Mouse (Mus musculus): ENCODE results near the gene Exoc4.

The Exoc4 gene

DNA sequence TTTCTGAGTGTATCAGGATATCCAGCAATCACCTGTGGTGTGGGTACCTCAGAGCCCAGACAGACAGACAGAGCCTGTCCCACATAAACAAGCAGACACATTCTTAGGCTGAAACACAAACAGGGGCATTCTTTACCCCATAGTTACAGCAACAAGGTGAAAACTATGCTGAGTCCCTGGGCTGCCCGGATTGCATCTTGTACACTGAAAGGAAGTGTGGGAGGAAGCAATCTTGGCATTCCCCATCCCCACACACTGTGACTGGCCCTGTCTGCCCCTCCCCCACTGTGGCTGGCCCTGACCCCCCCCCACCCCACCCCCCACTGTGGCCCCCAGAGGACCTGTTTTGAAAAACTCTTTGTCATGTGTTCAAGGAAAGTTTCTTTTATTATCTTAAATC, 623.3 kb downstream of the Exoc4 start:
- no peak for DNase-seq

DNA sequence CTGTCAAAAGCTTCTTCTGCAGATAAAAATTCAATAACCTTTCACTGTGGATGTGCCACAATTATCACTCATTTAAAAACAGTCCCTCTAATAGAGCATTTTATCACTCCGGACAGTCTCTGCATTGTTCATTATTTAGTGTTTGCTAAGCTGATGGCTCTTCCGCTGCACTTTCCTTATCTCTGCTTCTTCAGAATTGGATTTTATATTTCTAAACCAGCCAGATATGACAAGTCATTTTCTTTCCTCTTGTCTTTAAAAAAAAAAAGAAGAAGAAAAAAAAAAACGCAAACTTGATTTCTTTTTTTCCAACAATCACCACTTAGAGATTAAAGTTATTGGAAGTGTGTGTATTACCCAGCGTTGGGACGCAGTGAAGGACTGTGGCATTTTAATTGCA, 624.1 kb downstream of the Exoc4 start:
- no peak for DNase-seq

DNA sequence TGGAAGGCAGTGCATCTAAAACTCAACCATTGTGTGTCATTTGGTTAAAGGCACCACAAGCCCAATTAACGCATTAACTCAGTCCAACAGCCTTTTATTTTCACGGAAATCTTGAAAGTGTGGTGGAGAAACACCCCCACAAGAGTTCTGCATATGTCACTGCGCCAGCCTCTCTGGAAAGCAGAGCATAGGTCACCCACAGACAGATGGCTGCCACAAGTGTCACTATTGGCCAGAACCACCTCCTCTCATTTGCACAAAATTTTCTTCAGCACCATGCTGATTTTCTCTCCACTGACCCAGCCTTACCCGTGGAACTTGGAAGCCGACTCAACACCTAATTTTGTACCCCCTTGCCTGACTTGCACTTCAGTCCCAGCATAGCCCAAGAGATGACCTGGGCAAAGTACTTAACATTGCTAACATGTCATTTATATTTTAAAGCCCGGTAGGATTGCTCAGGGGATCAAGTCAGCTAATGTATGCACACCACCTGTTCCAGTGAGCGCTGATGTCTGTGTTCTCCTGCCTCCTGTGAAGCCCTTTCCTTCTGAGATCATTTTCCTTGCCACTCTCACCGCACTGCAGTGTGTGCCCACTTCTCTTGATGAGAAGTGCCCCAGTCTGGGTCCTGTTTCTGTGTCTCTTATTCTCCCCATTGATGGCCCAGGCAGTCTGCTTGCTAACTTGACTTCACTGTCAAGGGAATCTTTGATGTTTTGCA, 625.6 kb downstream of the Exoc4 start:
- peak; percentile 40 to 66 for DNase-seq

DNA sequence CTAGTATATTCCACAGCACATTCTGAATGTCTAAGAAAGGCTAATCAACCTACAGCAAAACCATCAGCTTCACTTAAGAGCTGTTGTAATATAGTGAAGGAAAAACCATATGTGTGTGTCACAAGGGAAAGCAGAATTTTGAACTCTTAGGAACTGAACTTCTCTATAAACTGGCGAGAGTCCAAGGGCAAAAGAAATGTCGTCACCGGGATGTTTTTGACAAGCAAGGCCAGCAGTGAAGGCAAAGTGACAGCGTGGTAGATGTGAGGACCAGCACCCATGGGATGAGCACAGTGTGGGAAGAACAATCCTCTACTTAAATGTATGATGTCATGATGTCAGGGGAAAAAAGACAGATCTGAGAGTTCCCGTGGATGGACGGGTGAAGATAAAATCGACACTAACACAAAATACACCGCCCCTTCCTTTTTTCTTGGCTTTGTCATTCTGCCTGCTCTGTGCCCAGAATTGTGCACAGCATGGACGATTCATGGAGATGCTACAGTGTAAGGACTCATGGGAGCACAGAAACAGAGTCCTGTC, 635.3 kb downstream of the Exoc4 start:
- DNase-seq = no peak

- DNase-seq = no peak
Measured at GRCm38 (mm10) chr6:33886941-33887340, 638.1 kb downstream of the Exoc4 start.

DNA sequence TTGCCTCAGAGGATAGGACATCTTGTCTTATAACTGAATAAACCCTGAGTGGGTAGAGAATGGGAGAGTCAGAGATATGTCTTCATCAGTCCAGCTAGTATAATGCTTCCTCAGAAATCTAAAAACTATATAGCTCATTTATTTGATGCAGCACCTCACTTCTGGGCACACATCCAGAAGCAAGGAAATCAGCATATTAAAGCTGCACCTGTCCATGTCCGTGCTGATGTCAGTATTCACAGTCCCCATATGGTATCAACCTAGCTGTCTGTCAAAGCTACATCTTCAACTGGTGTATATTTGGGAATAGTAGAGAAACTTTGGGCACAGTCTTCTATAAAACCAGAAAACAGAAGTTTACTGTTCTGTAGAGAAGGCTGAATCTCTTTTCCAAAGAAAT, 642.0 kb downstream of the Exoc4 start:
- DNase-seq = no peak

DNA sequence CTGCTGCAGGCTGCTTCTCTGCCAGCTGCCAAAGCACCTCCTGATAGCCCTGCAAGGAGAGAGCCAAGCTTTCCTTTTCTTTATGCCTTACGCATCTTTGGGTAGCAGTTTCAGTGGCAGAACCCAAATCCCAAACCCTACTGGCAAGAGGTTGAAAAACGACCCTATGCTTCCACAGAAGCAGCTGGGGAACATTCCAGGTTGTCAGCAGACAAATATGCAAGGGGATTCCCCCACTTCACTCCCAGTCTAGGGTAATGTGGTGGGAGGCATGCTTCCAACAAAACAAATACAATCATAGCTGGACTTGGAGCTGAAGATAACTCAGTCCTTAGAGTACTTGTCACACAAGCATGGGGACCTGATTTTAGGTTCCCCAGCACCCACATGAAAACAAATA, 643.3 kb downstream of the Exoc4 start:
- no peak for DNase-seq

GRCm38 (mm10) chr6:33899973-33900372, 651.1 kb downstream of the Exoc4 start:
- DNase-seq = no peak

- DNase-seq = peak; percentile 7 to 18
Measured at GRCm38 (mm10) chr6:33900615-33901014, 651.7 kb downstream of the Exoc4 start.

GRCm38 (mm10) chr6:33905099-33905498, 656.2 kb downstream of the Exoc4 start:
- no peak for DNase-seq

DNA sequence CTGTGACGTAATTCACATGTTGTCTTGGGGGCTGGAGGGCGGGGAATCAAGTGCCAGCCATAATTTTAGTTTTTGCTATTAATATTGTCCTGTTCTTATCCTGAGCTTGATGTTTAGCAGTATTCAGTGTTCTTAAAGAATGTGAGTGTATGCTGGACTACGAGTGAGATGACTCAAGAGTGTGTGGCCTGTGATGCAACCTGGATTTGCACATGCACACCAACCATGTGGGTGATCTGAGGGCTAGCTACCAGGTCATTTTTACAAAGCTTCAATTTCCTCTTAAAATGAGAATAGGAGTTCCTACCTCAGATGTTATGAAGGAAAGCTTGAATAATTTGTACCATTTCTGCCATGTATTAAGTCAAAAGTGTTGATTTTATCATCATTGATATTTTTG, 661.8 kb downstream of the Exoc4 start:
- no peak for DNase-seq

DNA sequence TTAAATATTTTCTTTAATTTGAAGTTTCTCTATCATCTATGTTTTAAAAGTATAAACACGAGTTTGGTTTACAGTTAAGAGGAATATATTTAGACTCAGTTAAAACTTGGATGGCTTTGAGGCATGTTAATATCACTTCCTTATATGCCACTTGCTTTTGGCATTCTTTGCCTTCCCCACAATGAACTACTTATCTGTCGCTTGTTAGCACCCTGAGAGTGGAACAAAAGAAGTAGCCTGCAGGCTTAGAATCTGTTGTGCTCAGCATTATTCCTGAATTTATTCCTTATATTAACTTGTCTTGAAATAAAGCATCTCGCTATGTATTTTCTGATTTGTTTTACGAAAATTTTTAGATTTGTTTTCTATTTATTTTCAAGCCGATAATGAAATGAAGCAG, 664.2 kb downstream of the Exoc4 start:
- DNase-seq = no peak

- no peak for DNase-seq
Measured at GRCm38 (mm10) chr6:33913486-33913885, 664.6 kb downstream of the Exoc4 start.

- no peak for DNase-seq
Measured at GRCm38 (mm10) chr6:33913964-33914363, 665.1 kb downstream of the Exoc4 start.

DNA sequence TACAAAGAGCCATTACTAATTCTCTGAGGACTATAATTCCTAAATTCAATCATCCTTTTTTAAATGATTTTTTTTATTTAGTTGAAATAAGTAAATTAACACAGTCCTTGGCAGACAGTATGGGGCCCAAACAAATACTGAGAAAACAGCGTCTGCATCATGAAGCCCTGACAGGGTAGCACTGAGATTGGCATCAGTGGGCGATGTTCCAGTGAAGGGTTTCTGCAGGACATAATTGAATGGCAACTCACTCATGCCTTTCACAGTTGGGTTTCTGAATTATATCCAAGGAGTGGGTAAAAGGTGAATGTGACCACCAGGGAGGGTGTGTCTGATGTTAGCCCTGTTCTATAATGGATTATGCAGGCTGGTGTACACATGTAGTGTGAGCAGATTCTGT, 674.7 kb downstream of the Exoc4 start:
- DNase-seq = peak; percentile 33 to 38

GRCm38 (mm10) chr6:33924888-33925287, 676.0 kb downstream of the Exoc4 start:
- DNase-seq = peak; percentile 16 to 43

DNA sequence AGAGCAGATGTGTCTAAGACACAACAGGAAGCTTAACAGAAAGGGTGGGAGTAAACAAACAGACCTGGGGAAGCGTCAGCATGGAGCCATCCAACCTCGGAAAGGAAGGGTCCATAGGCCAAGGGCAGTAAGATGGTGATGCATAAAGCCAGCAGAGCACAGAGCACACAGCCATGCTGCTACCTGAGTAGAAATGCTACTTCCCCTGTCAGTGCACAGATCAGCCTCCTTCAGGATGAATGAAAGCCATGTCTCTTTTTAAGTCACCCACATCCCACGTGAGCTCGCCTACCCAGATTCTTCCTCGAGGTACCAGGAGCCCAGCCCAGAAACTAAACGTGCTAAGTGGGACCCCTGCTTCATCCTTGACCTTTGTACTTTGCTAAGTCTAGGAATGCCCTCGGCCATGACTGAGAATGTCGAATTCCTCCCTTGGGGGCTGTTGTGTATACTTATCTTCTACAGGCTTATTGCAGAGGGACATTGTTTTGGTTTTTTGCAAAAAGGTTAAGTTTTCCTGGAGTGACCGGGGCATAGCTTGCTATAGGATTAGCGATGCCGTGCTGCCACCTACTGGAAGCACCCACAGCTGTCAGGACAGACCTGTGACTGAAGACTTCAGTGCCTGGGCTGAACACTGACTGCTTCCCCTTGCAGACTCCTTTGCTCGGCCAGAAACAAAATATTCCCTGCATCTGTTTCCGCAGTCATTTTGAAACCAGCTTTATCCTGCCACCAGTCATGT, 680.6 kb downstream of the Exoc4 start:
- DNase-seq = peak; percentile 92 to 93

GRCm38 (mm10) chr6:33930087-33930945, 681.4 kb downstream of the Exoc4 start:
- no peak for DNase-seq

DNA sequence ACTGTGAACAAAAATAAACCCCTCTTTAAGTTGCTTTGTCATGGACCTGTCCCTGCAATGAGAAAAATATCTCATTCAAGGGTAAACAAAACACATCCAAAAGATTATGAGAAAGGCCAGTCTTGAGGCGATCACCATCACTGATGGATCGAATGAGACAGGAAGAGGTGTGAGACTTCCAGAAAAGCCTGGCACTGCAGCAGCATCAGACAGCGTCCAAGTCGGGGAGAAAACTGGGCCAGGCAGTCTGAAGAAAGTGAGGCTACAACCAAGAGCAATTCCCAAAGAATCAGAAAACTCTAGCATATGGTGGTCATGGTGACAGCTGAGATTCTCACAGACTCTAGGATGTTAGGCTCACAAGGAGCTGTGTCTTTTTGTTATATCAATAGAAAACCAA, 689.0 kb downstream of the Exoc4 start:
- DNase-seq = peak; percentile 37 to 41

DNA sequence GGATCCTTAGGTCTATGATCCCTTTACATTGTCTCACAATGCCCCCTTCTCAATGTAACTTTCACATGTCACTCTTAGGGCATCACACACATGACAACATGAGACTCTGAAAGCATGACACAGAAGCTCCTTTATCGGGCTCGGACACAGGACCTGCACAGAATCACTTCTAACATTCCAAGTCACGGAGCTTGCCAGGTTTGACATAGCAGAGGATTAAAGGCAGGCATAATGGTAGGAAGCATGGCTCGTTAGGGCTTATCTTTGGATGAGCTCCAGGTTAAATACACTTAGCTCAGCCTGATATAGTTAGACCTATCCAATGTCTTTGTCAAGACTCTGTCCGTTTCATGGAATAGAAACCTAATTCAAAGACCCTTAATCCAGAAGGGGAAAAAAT, 690.3 kb downstream of the Exoc4 start:
- DNase-seq = no peak

DNA sequence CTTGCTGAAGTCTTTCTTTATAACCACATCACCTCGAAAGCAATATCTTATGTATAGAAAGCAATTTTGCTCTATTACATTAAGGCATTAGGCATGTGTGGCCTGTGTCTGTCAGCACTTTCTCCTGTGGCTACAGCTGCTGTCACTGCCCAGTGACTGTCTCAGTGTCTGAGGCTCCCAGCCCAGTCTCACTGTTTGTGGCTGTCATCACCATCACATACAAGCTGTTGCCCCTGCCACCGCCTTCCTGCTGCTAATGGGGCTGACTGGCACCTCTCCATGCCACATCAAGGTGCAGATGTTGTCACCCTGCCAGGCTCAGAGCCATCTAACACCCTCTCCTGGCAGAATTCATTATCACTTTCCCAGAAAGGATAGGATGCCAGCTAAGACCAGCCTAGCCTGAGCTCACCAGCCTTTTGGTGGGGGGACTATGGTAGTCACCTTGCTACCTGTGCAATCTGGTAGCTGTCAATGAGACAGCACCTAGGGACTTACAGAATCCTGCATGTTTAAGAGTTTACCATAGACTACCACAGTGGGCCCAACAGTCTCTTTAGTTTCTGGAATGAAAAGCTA, 698.1 kb downstream of the Exoc4 start:
- peak; percentile 36 to 59 for DNase-seq

DNA sequence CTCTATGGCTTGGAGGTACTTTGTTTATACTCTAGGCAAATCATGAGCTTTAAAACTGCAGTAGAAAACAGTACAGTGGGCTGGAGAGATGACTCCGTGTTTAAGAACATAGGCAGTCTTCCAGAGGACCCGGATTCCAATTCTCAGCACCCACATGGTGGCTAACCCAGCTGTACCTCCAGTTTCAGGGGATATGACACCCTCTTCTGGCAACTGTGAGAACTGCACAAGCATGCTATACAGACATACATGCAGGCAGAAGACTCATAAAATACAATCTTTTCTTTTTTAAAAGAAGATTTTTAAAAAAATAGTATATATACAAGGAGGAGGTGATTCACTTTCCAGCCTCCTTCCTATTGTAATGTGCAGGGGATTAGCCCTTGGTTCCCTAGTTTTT, 701.2 kb downstream of the Exoc4 start:
- no peak for DNase-seq

GRCm38 (mm10) chr6:33955469-33955868, 706.6 kb downstream of the Exoc4 start:
- no peak for DNase-seq
